Mouse (Mus musculus): Measurements from ENCODE around the gene Vmn2r54.
"Not testable (repeated sequence)": the region's sequence is repeated elsewhere in the genome, so short reads cannot be mapped to it uniquely, and the experiment has no call there.

The Vmn2r54 gene

DNA sequence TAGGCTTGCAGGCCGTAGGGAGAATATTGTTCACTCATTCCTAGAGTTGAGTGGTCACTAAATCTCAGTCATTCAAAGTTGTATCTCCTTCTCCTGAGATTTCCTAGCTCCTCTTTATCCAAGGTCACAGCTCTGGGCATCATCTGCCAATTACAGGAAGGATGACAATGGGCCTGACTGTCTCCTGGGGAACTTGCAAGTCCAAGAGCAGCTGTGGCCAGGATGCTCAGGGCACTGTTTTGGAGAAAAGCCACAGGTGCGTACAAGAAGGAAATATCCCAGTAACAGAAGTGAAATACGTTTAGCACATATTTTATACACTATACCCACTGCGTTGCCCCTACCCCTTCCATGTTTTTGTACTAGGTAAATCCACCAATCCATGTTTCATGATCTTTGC, at the start of gene Vmn2r54:
Gene Vmn2r54, minus strand, starts transcription at position 101 of the 400 bp plus-strand sequence.
- not testable (repeated sequence) for DNase-seq

DNA sequence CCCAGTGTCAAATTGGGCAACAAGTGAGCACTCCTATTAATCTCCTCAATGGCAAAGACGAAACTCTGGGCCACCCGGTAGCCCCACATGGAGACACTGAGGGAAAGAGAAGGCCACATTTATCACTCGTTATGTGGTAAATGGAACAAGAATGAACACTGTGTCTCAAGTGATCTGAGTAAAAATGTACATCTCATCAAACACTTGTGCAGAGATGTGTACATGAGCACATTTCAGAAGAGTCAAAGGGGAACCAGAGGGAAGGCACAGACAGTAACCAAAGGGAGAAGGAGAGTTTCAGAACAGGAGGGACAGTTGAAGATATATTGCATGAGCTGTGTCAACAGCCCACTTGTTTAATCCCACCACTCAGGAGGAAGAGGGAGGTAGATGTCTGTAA, 44.8 kb upstream of the Vmn2r54 start, which contains the start of gene Vmn2r55:
Gene Vmn2r55, minus strand, starts transcription at position 101 of the 400 bp plus-strand sequence.
- not testable (repeated sequence) for DNase-seq

GRCm38 (mm10) chr7:12608688-12609087, 31.4 kb downstream of the Vmn2r54 start, which contains the start of gene Vmn2r53:
TSS of gene Vmn2r53 (minus strand) at chr7:12608788.
- no peak for DNase-seq
